Mouse (Mus musculus): ENCODE measurements around the gene Tapt1.

DNA sequence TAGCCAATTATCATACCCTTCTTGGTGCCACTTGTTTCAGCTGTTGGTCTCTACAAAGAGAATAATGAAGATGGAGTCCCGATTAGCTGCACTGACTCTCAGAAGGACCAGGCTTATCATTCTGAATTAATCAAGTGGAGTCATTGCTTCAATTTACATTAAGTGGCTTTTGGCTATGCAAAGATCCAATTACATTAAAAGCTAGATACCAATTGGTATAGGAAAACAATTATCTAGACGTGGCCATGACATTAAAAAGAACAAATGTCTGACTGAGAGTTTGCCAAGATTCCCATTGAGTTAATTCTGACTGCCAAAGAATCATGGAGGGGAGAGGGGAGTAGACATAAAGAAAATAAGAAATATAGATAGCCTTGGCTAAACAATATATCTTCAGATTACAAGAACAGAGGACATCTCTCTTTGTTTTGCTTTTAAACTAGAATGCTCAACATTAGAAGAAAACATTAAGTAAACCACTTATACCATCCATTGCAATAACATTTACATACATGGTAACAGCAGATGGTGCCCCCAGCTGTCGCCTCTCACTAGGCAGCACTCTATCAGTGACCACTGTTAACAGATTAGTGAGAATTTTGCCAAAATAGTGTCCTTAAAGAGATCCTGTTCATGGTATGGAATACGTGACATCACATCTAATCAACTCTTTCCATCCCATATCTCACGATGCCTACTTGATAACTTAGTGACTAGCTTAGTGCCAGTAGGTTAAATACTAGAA is 24.0 kb upstream of the Tapt1 start:
- TF ChIP-seq MAX (IDR thresholded peaks at IDR 0.05; ENCODE audit: low read depth) (no peak), USF1 (IDR thresholded peaks at IDR 0.05; ENCODE audit: low read depth) (no peak), POLR2A (IDR thresholded peaks at IDR 0.05; ENCODE audit: insufficient read length, low read depth) (no peak), MYOD1 (IDR thresholded peaks at IDR 0.05; ENCODE audit: control insufficient read depth in 1 of 3, insufficient read length in 2 of 3, low read depth in 2 of 3) (no peak), REST (IDR thresholded peaks at IDR 0.05; ENCODE audit: insufficient read depth, insufficient read length) (no peak)

Measured in myocyte (in vitro differentiated cells).